Mouse (Mus musculus) embryonic fibroblast, embryonic 13.5 days (primary cell): ENCODE data around the gene Tlr2.

ENCODE experiments used
- CTCF ChIP-seq: IDR thresholded peaks from 2 replicates; pipeline ENCODE4 v1.5.1; 2011; ENCODE audit warnings: mild to moderate bottlenecking, control low read depth, low read length, moderate library complexity, borderline replicate concordance; ENCODE audit not compliant: insufficient read depth
- POLR2A ChIP-seq: IDR thresholded peaks from 2 replicates; pipeline ENCODE4 v1.6.1; 2011; ENCODE audit warnings: low read depth, mild to moderate bottlenecking, control low read depth, low read length, moderate library complexity

GRCm38 (mm10) chr3:83855643-83856042, 14.1 kb upstream of the Tlr2 start:
- TF ChIP-seq POLR2A (no peak), CTCF (no peak)
